Mouse (Mus musculus) lung, adult 18-20 months (tissue): ENCODE measurements around the gene Zfp148.

Experiments used
- DNase-seq, 2 experiments: peaks; one replicate each; pipeline ENCODE4 v3.0.0; 2022; ENCODE audit warnings: mixed read lengths in 2 of 2

Gene Zfp148

DNA sequence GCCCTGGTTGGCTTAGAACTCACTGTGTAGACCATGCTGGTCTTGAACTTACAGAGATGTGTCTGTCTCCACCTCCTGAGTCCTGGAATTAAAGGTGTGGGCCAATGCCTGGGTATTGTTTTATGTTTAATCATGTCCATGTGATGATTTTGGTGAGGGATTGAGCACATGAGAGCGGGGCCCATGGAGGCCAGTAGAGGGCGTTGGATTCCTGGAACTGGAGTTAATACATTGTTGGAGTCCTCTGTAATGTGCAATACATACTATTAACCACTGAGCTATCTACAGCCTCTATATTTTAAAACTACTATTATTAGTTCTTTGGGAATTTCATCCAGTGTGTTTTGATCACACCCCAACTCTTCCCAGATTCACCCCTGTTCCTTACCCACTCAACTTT is 163.7 kb downstream of the Zfp148 start:
- DNase-seq, result no peak

- no peak for DNase-seq
These were observed 164.9 kb downstream of the Zfp148 start for GRCm38 (mm10) chr16:33545530-33545929.

- DNase-seq, result no peak
These were observed 173.2 kb downstream of the Zfp148 start for GRCm38 (mm10) chr16:33553689-33554342.
